ENCODE assay signal across 8 mouse cellular contexts in the genomic region with DNA sequence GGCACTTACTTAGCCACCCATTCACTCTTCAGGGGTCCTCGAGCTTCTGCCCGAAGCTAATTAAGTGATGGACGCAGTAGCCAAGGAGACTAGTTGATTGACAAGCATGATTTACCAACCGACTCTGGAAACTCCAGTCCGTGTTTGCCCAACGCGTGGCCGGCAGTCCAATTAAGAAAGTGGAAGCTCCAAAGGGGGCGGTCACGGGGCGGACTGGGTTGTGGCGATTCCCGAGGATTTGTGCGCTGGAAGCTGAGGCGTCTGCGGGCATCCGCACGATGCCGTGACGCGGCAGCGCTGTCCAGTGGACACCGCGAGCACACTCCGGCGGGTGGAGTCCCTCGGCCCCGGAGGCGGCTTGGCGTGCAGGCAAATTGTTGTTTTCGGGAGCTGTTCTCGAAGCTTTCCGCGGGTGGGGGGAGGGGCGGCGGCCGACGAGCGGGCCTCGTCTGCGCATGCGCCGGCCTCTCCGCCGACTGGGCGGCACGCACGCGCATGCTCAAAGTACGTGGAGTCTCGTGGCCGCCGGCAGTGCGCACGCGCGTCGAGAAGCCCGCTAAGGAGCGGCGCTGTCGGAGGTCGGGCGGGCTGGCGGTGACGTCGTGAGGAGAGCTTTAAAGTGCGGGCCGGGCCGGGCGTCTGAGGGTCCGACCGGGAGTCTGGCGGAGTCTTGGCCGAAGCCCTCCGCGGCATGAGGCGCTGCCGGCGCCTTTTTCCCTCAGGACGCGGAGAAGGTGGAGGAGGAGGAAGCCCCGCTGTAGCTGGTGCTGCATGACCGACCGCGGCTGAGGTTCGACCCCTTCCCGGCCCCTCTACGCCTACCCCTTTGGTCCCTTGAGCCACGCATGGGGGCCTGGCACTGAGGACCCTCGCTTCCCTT. TPM values are rescaled to one million over a fixed set of nuclear protein-coding genes. Genes with fewer than 3 reads are reported as not detected.
DNase-seq lines count a peak whose midpoint lies in the region; ATAC-seq and TF ChIP-seq lines count a peak whose summit lies in the region.

No protein-coding gene starts in this region.

- peak; percentile 98 for DNase-seq in 3134 (ENCODE audit: extremely low read depth, insufficient read length, low spot score)
- peak; percentile 97 for DNase-seq in adrenal gland, postnatal 36 days
- peak; percentile 98 for DNase-seq in heart, adult 18-20 months
- peak; percentile 99 for DNase-seq in kidney, adult 2 months
- DNase-seq in spleen, adult 2 months (ENCODE audit: low read depth in 1 of 2, low spot score in 2 of 2): peak; percentile 89 to 93

- peaks cover 36% of the 10 kb centered on the region for H3K4me1 ChIP-seq in embryonic facial prominence, embryonic 13.5 days
- peaks cover 21% of the 10 kb centered on the region; the same call in 1 of the 2 replicates for H3K4me1 ChIP-seq in kidney, adult 2 months (ENCODE audit: control insufficient read depth, insufficient read depth, low read length)
- H3K4me1 ChIP-seq in limb, embryonic 12.5 days (replicated peaks): peaks cover 34% of the 10 kb centered on the region
- H3K4me1 ChIP-seq in midbrain, embryonic 15.5 days: peaks cover 45% of the 10 kb centered on the region
- peaks cover 5% of the 10 kb centered on the region; the same call in 1 of the 2 replicates for H3K4me1 ChIP-seq in spleen, adult 2 months (ENCODE audit: control insufficient read depth, insufficient read depth, insufficient read length)

- H3K4me3 ChIP-seq in embryonic facial prominence, embryonic 13.5 days: peak overlapping the region; percentile 82
- H3K4me3 ChIP-seq in kidney, adult 2 months (ENCODE audit: insufficient read depth, low read depth, low read length): peak overlapping the region; percentile 81
- peak overlapping the region; percentile 98 for H3K4me3 ChIP-seq in limb, embryonic 12.5 days (replicated peaks)
- H3K4me3 ChIP-seq in midbrain, embryonic 15.5 days: peak overlapping the region; percentile 84
- H3K4me3 ChIP-seq in spleen, adult 2 months (ENCODE audit: extremely low read depth, insufficient read depth, insufficient read length): peak overlapping the region; percentile 98

- no peaks in the 10 kb centered on the region for H3K9me3 ChIP-seq in embryonic facial prominence, embryonic 13.5 days
- H3K9me3 ChIP-seq in limb, embryonic 12.5 days: no peaks in the 10 kb centered on the region
- no peaks in the 10 kb centered on the region for H3K9me3 ChIP-seq in midbrain, embryonic 15.5 days

- TF ChIP-seq POLR2A in kidney, adult 2 months (IDR thresholded peaks at IDR 0.05; ENCODE audit: low read depth, low read length): peak; percentile 41
- peak; percentile 49; the same call in 1 of the 2 replicates for TF ChIP-seq POLR2A in spleen, adult 2 months (IDR thresholded peaks at IDR 0.05; ENCODE audit: low read depth, low read length)

- WGBS in embryonic facial prominence, embryonic 13.5 days: under 1% methylated on average over 91 of the region's 91 CpGs
- under 1% methylated on average over 91 of the region's 91 CpGs for WGBS in kidney, adult 2 months
- WGBS in limb, embryonic 12.5 days: under 1% methylated on average over 89 of the region's 91 CpGs
- WGBS in midbrain, embryonic 15.5 days: under 1% methylated on average over 90 of the region's 91 CpGs
- under 1% methylated on average over 91 of the region's 91 CpGs for WGBS in spleen, adult 2 months

- H3K27ac ChIP-seq in embryonic facial prominence, embryonic 13.5 days: peak overlapping the region; percentile 100
- H3K27ac ChIP-seq in kidney, adult 2 months (ENCODE audit: insufficient read depth, low read depth, low read length): peak overlapping the region; percentile 97
- peak overlapping the region; percentile 99 for H3K27ac ChIP-seq in limb, embryonic 12.5 days
- H3K27ac ChIP-seq in midbrain, embryonic 15.5 days: peak overlapping the region; percentile 96
- H3K27ac ChIP-seq in spleen, adult 2 months (ENCODE audit: insufficient read depth, low read length): peak overlapping the region; percentile 98

- peak overlapping the region; percentile 95 for H3K9ac ChIP-seq in embryonic facial prominence, embryonic 13.5 days
- H3K9ac ChIP-seq in limb, embryonic 12.5 days (replicated peaks): peak overlapping the region; percentile 95
- H3K9ac ChIP-seq in midbrain, embryonic 15.5 days: peak overlapping the region; percentile 78

- no peaks in the 10 kb centered on the region for H3K27me3 ChIP-seq in embryonic facial prominence, embryonic 13.5 days
- no peaks in the 10 kb centered on the region for H3K27me3 ChIP-seq in kidney, adult 2 months (replicated peaks; ENCODE audit: control insufficient read depth, insufficient read depth, low read length)
- H3K27me3 ChIP-seq in limb, embryonic 12.5 days: no peaks in the 10 kb centered on the region
- H3K27me3 ChIP-seq in midbrain, embryonic 15.5 days (replicated peaks): no peaks in the 10 kb centered on the region
- H3K27me3 ChIP-seq in spleen, adult 2 months (ENCODE audit: control insufficient read depth, insufficient read depth, low read length): no peaks in the 10 kb centered on the region

- peaks cover 10% of the 10 kb centered on the region for H3K36me3 ChIP-seq in embryonic facial prominence, embryonic 13.5 days
- peaks cover 3% of the 10 kb centered on the region for H3K36me3 ChIP-seq in kidney, adult 2 months (ENCODE audit: control insufficient read depth, insufficient read depth, low read length)
- peaks cover 16% of the 10 kb centered on the region for H3K36me3 ChIP-seq in limb, embryonic 12.5 days
- no peaks in the 10 kb centered on the region for H3K36me3 ChIP-seq in midbrain, embryonic 15.5 days (replicated peaks)
- H3K36me3 ChIP-seq in spleen, adult 2 months (ENCODE audit: control insufficient read depth, insufficient read depth, low read length): peaks cover 4% of the 10 kb centered on the region

- no peak for TF ChIP-seq CTCF in kidney, adult 2 months (conservative IDR thresholded peaks at IDR 0.05; ENCODE audit: insufficient read depth, insufficient read length, low read depth, low read length)
- no peak for TF ChIP-seq CTCF in spleen, adult 2 months (IDR thresholded peaks at IDR 0.05; ENCODE audit: extremely low read depth, insufficient read depth, insufficient read length, insufficient replicate concordance)

- peak; percentile 84 for ATAC-seq in embryonic facial prominence, embryonic 13.5 days (ENCODE audit: insufficient number of reproducible peaks, insufficient read depth, low FRiP score, low TSS enrichment, low read depth)
- ATAC-seq in limb, embryonic 12.5 days (ENCODE audit: insufficient number of reproducible peaks, insufficient read depth, low FRiP score, low TSS enrichment, low read depth): peak; percentile 81
- peak; percentile 92 for ATAC-seq in midbrain, embryonic 15.5 days (replicated peaks)

- peak overlapping the region; percentile 95 for H3K4me2 ChIP-seq in embryonic facial prominence, embryonic 13.5 days
- H3K4me2 ChIP-seq in limb, embryonic 12.5 days: peak overlapping the region; percentile 96
- peak overlapping the region; percentile 95 for H3K4me2 ChIP-seq in midbrain, embryonic 15.5 days

RNA-seq across cellular contexts. Expression of a gene that starts 1.5 kb away (rescaled TPM):
- total RNA-seq in adrenal gland, postnatal 36 days (2021): 100 to 1,000 TPM in 1 of 2 experiments, 10 to 100 TPM in 1; 93.3 to 119 TPM
- 35.2 and 36.6 TPM in 2 replicates for polyA plus RNA-seq in embryonic facial prominence, embryonic 13.5 days (2015; fragmentation: Nextera tagmentation; extraction: Ambion mirVana)
- 10 to 100 TPM; 77.6 to 82.0 TPM for total RNA-seq in heart, adult 18-20 months (2021)
- polyA plus RNA-seq in kidney, adult 2 months (2012; rRNA removed): 38.8 and 39.7 TPM in 2 replicates
- polyA plus RNA-seq in limb, embryonic 12.5 days (2016; fragmentation: Nextera tagmentation; extraction: Ambion mirVana): 31.8 and 40.2 TPM in 2 replicates
- polyA plus RNA-seq in midbrain, embryonic 15.5 days (2015; fragmentation: Nextera tagmentation; extraction: Ambion mirVana): 22.9 and 23.1 TPM in 2 replicates
- 15.0 and 16.9 TPM in 2 replicates for polyA plus RNA-seq in spleen, adult 2 months (2012; rRNA removed)

Comparison
In these comparisons a context has a peak if more than half of its experiments do, and no peak if none do; other contexts are left out.
1. Peak in every context shown above with its lines: DNase-seq, ATAC-seq, H3K4me3 ChIP-seq and H3K27ac ChIP-seq.